Mouse (Mus musculus) embryonic fibroblast, embryonic 13.5 days (primary cell): ENCODE data around the gene Tjp2. TPM values are rescaled to one million over a fixed set of nuclear protein-coding genes. Genes with fewer than 3 reads are reported as not detected.

Experiments
- H3K27ac ChIP-seq: 2 replicates; pipeline ENCODE4 v1.5.1; 2012; ENCODE audit warnings: low read length, control low read depth, inconsistent platforms; ENCODE audit not compliant: insufficient read depth
- H3K4me1 ChIP-seq: 2 replicates; pipeline ENCODE4 v1.6.1; 2011; ENCODE audit warnings: low read length; ENCODE audit not compliant: control insufficient read depth, insufficient read depth
- H3K4me3 ChIP-seq: 2 replicates; pipeline ENCODE4 v1.5.1; 2011; ENCODE audit warnings: mild to moderate bottlenecking, control low read depth, low read length; ENCODE audit not compliant: insufficient read depth
- CTCF ChIP-seq: IDR thresholded peaks from 2 replicates; pipeline ENCODE4 v1.5.1; 2011; ENCODE audit warnings: mild to moderate bottlenecking, control low read depth, low read length, moderate library complexity, borderline replicate concordance; ENCODE audit not compliant: insufficient read depth
- POLR2A ChIP-seq: IDR thresholded peaks from 2 replicates; pipeline ENCODE4 v1.6.1; 2011; ENCODE audit warnings: low read depth, mild to moderate bottlenecking, control low read depth, low read length, moderate library complexity
- polyA plus RNA-seq: library from polyadenylated mRNA; stranded (reverse); fragments of >200 nt; gene quantifications from 2 replicates; pipeline ENCODE4 v1.2.4, GENCODE M21; 2011; ENCODE audit warnings: low read depth; ENCODE audit not compliant: missing spikeins, insufficient read length

The Tjp2 gene
- polyA plus RNA-seq, 1 experiment, result 8.5 TPM

GRCm38 (mm10) chr19:24163974-24164373, 60.9 kb downstream of the Tjp2 start:
- TF ChIP-seq POLR2A (no peak), CTCF (no peak)
- Histone ChIP-seq H3K27ac (no peak overlapping the region), H3K4me3 (no peak overlapping the region), H3K4me1 (peaks cover 11% of the 10 kb centered on the region)

GRCm38 (mm10) chr19:24160460-24160859, 64.4 kb downstream of the Tjp2 start:
- no peak overlapping the region for H3K27ac ChIP-seq

GRCm38 (mm10) chr19:24159751-24160150, 65.1 kb downstream of the Tjp2 start:
- TF ChIP-seq POLR2A (no peak), CTCF (no peak)
- H3K4me3 ChIP-seq, result no peak overlapping the region
- peaks cover 6% of the 10 kb centered on the region for H3K4me1 ChIP-seq
- no peak overlapping the region for H3K27ac ChIP-seq

More at GRCm38 (mm10) chr19:24160460-24160859, 64.4 kb downstream of the Tjp2 start:
- no peak for TF ChIP-seq CTCF
- no peak for TF ChIP-seq POLR2A
- Histone ChIP-seq H3K4me1 (peaks cover 6% of the 10 kb centered on the region), H3K4me3 (no peak overlapping the region)

- no peak overlapping the region for H3K4me3 ChIP-seq
- H3K27ac ChIP-seq, result no peak overlapping the region
- H3K4me1 ChIP-seq, result peaks cover 6% of the 10 kb centered on the region
- TF ChIP-seq CTCF (no peak), POLR2A (no peak)
These were observed 65.5 kb downstream of the Tjp2 start for GRCm38 (mm10) chr19:24159334-24159733.

GRCm38 (mm10) chr19:24156067-24156455, 68.8 kb downstream of the Tjp2 start:
- no peaks in the 10 kb centered on the region for H3K4me1 ChIP-seq
- no peak for TF ChIP-seq POLR2A
- no peak overlapping the region for H3K4me3 ChIP-seq
- H3K27ac ChIP-seq, result no peak overlapping the region

GRCm38 (mm10) chr19:24155395-24156066, 69.3 kb downstream of the Tjp2 start:
- no peak for TF ChIP-seq POLR2A
- TF ChIP-seq CTCF, result no peak

GRCm38 (mm10) chr19:24153266-24154023, 71.4 kb downstream of the Tjp2 start:
- TF ChIP-seq POLR2A (no peak), CTCF (no peak)
- no peaks in the 10 kb centered on the region for H3K4me1 ChIP-seq
- H3K27ac ChIP-seq, result no peak overlapping the region
- no peak overlapping the region for H3K4me3 ChIP-seq

More at GRCm38 (mm10) chr19:24155395-24156066, 69.3 kb downstream of the Tjp2 start:
- no peaks in the 10 kb centered on the region for H3K4me1 ChIP-seq
- no peak overlapping the region for H3K4me3 ChIP-seq
- no peak overlapping the region for H3K27ac ChIP-seq

- Histone ChIP-seq H3K27ac (no peak overlapping the region), H3K4me1 (no peaks in the 10 kb centered on the region), H3K4me3 (no peak overlapping the region)
- TF ChIP-seq CTCF, result no peak
- no peak for TF ChIP-seq POLR2A
These were observed 80.8 kb downstream of the Tjp2 start for GRCm38 (mm10) chr19:24144009-24144408.

- Histone ChIP-seq H3K4me3 (no peak overlapping the region), H3K4me1 (no peaks in the 10 kb centered on the region), H3K27ac (no peak overlapping the region)
- TF ChIP-seq POLR2A (no peak), CTCF (no peak)
These were observed 82.2 kb downstream of the Tjp2 start for GRCm38 (mm10) chr19:24142621-24143061.

- Histone ChIP-seq H3K4me3 (no peak overlapping the region), H3K27ac (no peak overlapping the region), H3K4me1 (no peaks in the 10 kb centered on the region)
- TF ChIP-seq CTCF, result no peak
- TF ChIP-seq POLR2A, result no peak
These were observed 84.5 kb downstream of the Tjp2 start for GRCm38 (mm10) chr19:24140298-24140697.
